Mouse (Mus musculus): ENCODE results near the gene Nrbf2.

DNA sequence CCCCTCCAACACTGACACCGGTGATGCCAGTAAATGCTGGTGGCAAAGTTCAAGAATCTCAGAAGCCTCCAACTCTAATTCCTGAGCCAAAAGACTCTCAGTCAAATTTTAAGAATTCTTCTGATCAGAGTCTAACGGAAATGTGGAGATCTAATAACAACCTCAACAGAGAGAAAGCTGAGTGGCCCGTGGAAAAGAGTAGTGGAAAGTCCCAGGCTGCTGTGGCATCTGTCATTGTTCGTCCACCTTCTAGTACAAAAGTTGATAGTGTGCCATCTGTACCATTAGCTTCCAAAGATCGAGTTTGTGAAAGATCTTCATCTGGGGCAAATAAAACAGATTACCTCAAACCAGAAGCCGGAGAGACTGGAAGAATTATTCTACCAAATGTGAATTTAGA, 59.6 kb downstream of the Nrbf2 start:
- TF ChIP-seq POLR2A (IDR thresholded peaks at IDR 0.05; ENCODE audit: extremely low read depth, insufficient read depth, low read length) (no peak), CTCF (IDR thresholded peaks at IDR 0.05; ENCODE audit: extremely low read depth, insufficient read depth, low read length) (no peak)
